Mouse (Mus musculus) lung, postnatal 0 days (tissue): ENCODE results near the gene Tpcn1.

Experiments used
- CTCF ChIP-seq: IDR thresholded peaks from 2 replicates; pipeline ENCODE4 v1.5.1; 2016; ENCODE audit warnings: antibody characterized with exemption, mild to moderate bottlenecking
- EP300 ChIP-seq: IDR thresholded peaks from 2 replicates; pipeline ENCODE4 v1.6.1; 2016; ENCODE audit warnings: antibody characterized with exemption, mild to moderate bottlenecking, control low read depth

- TF ChIP-seq CTCF = no peak
- TF ChIP-seq EP300 = no peak
These were observed 97.7 kb downstream of the Tpcn1 start for GRCm38 (mm10) chr5:120490679-120491192.
